Mouse (Mus musculus) lung, adult 2 months (tissue): Measurements from ENCODE around the gene Hrh1.

Experiments used
- CTCF ChIP-seq: fragments of 200-500 bp; IDR thresholded peaks from 2 replicates; pipeline ENCODE4 v1.5.1; 2011; ENCODE audit warnings: mild to moderate bottlenecking, low read length, control low read depth; ENCODE audit not compliant: insufficient read depth
- POLR2A ChIP-seq: fragments of 200-500 bp; IDR thresholded peaks from 2 replicates; pipeline ENCODE4 v1.6.1; 2011; ENCODE audit warnings: low read depth, mild to moderate bottlenecking, control low read depth, low read length, borderline replicate concordance; ENCODE audit errors: extremely low read depth

DNA sequence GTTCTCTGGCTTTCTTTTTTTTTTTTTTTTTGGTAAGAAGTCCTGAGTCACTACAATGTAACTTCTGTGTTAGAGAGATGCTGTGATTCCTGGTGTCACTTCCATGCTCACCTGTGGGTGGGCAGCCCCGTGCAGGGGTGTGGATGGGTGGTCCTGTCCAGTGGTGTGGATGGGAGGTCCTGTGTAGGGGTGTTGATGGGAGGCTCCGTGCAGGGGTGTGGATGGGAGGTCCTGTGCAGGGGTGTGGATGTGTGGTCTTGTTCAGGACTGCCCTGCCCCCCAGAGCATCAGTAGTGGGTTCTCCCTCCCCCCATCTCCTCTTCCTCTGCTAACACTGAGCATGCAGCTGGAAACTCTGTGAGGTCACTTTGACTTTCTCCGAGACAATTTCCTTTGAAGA lies 34.9 kb downstream of the Hrh1 start:
- TF ChIP-seq CTCF, result no peak
- TF ChIP-seq POLR2A, result no peak
